Mouse (Mus musculus): ENCODE data around the gene Pex6. TPM values are rescaled to one million over a fixed set of nuclear protein-coding genes. Genes with fewer than 3 reads are reported as not detected.

Gene Pex6
- total and polyA plus RNA-seq, 3 experiments, result 13.7 to 31.8 (median 26.5) TPM

GRCm38 (mm10) chr17:46704887-46705835 is 6.1 kb upstream of the Pex6 start, which contains the start of gene Ppp2r5d (continued):
- TF ChIP-seq MAFK (IDR thresholded peaks at IDR 0.05; ENCODE audit: insufficient replicate concordance, low read length) (no peak), MYC (IDR thresholded peaks at IDR 0.05; ENCODE audit: low read depth, low read length) (0 out of 2 replicates have a peak, but pooled peaks have one; percentile 64), TCF12 (IDR thresholded peaks at IDR 0.05; ENCODE audit: low read depth, low read length) (no peak; the same call in none of the 2 replicates), ZC3H11A (IDR thresholded peaks at IDR 0.05; ENCODE audit: low read depth, low read length) (no peak), RCOR1 (conservative IDR thresholded peaks at IDR 0.05; ENCODE audit: low read depth, low read length) (no peak), MAX (IDR thresholded peaks at IDR 0.05; ENCODE audit: low read length) (peak; percentile 56; the same call in 1 of the 2 replicates), MEF2A (IDR thresholded peaks at IDR 0.05; ENCODE audit: borderline replicate concordance, low read depth, low read length) (peak; percentile 39; the same call in 1 of the 2 replicates), EP300 (IDR thresholded peaks at IDR 0.05; ENCODE audit: low read length) (no peak), SMC3 (IDR thresholded peaks at IDR 0.05; ENCODE audit: low read depth, low read length) (no peak), BHLHE40 (IDR thresholded peaks at IDR 0.05; ENCODE audit: low read depth, low read length) (no peak), CHD1 (IDR thresholded peaks at IDR 0.05; ENCODE audit: low read depth, low read length) (no peak), CHD2 (IDR thresholded peaks at IDR 0.05; ENCODE audit: low read length) (peak; percentile 65; the same call in 1 of the 2 replicates), UBTF (IDR thresholded peaks at IDR 0.05; ENCODE audit: low read depth, low read length) (no peak), ELF1 (IDR thresholded peaks at IDR 0.05; ENCODE audit: low read depth, low read length) (peak; percentile 54), MAZ (IDR thresholded peaks at IDR 0.05; ENCODE audit: low read depth, low read length) (no peak), HCFC1 (IDR thresholded peaks at IDR 0.05; ENCODE audit: low read depth, low read length) (no peak; the same call in 1 of the 2 replicates), ZKSCAN1 (IDR thresholded peaks at IDR 0.05; ENCODE audit: borderline replicate concordance, low read depth, low read length) (no peak), JUND (conservative IDR thresholded peaks at IDR 0.05; ENCODE audit: low read depth, low read length) (no peak), ZMIZ1 (IDR thresholded peaks at IDR 0.05; ENCODE audit: low read depth, low read length) (peak; percentile 75), IRF4 (IDR thresholded peaks at IDR 0.05; ENCODE audit: low read depth, low read length) (peak; percentile 8; the same call in 1 of the 2 replicates)

- H3K79me2 ChIP-seq (replicated peaks; ENCODE audit: control insufficient read depth, extremely low read depth, insufficient read depth, poor library complexity, severe bottlenecking), result peaks cover 14% of the 10 kb centered on the region
- no peak for DNase-seq (ENCODE audit: extremely low read depth)
- TF ChIP-seq CHD1 (IDR thresholded peaks at IDR 0.05; ENCODE audit: low read depth, low read length), result no peak
- TF ChIP-seq RCOR1 (conservative IDR thresholded peaks at IDR 0.05; ENCODE audit: low read depth, low read length), result no peak
- peaks cover 5% of the 10 kb centered on the region for H3K9me3 ChIP-seq (replicated peaks; ENCODE audit: low read length)
- H3K36me3 ChIP-seq (replicated peaks in 1 of 2; ENCODE audit: control insufficient read depth in 1 of 2, insufficient read depth in 1 of 2, low read length in 1 of 2), result peaks cover 0 to 11% of the 10 kb centered on the region in 2 experiments
- dilution Hi-C loops (cut with MboI; ENCODE audit: extremely low pct_ligation_motif_present, extremely low pct_unique_long_range_greater_than_20kb, low sequenced_read_pairs) (no loop called here), in situ Hi-C loops (cut with MboI; ENCODE audit: low pct_ligation_motif_present, low pct_unique_long_range_greater_than_20kb, low sequenced_read_pairs) (no loop called here)
- no peaks in the 10 kb centered on the region for H3K27me3 ChIP-seq (replicated peaks)
- H3K4me2 ChIP-seq (ENCODE audit: insufficient read depth, low read depth, poor library complexity, severe bottlenecking), result no peak overlapping the region
- peaks cover 11 to 28% of the 10 kb centered on the region in 2 experiments for H3K4me1 ChIP-seq (ENCODE audit: control insufficient read depth in 1 of 2, insufficient read depth in 2 of 2)
- H3K4me3 ChIP-seq (replicated peaks in 1 of 3; ENCODE audit: low read depth in 2 of 3, low read length in 2 of 3, poor library complexity in 1 of 3), result no peak overlapping the region
- H3K9ac ChIP-seq (ENCODE audit: insufficient read depth, low read depth), result no peak overlapping the region
- H3K27ac ChIP-seq (ENCODE audit: insufficient read depth, low read depth), result no peak overlapping the region
Observed at GRCm38 (mm10) chr17:46706375-46707089, 4.7 kb upstream of the Pex6 start.

Measured in CH12.LX (cell line).